Comparison of ENCODE assay signal across 9 mouse cellular contexts in genomic region chr5:110284536-110284935, GRCm38 (mm10). TPM values are rescaled to one million over a fixed set of nuclear protein-coding genes. Genes with fewer than 3 reads are reported as not detected.
DNase-seq lines count a peak whose midpoint lies in the region; ATAC-seq and TF ChIP-seq lines count a peak whose summit lies in the region.
"Had no signal": no experiment of that assay in that cellular context is flagged by ENCODE, and none has a peak within 500 bp of the region (broad histone marks: within the 10 kb centered on the region; RNA-seq: fewer than 3 reads in every experiment).

No protein-coding gene starts in this region.

- H3K4me1 ChIP-seq in forebrain, postnatal 0 days (ENCODE audit: insufficient read depth): 0 out of 2 replicates have a peak, but pooled peaks cover 2% of the 10 kb centered on the region
- H3K4me1 ChIP-seq in forebrain, embryonic 15.5 days: peaks cover 19% of the 10 kb centered on the region
- peaks cover 9% of the 10 kb centered on the region; the same call in 1 of the 2 replicates for H3K4me1 ChIP-seq in kidney, embryonic 16.5 days (ENCODE audit: insufficient read depth, low read length)

- peak; percentile 52 for DNase-seq in forebrain, postnatal 0 days
- peak; percentile 66 to 81 for DNase-seq in CD8-positive naive resting alpha-beta T cell, adult 2 months (ENCODE audit: low read depth in 2 of 2, low spot score in 2 of 2)
- peak; percentile 65 for DNase-seq in c-Kit-negative CD71-positive TER-119-positive erythroid progenitor cells, embryonic 14.5 days (ENCODE audit: low read depth, low spot score)
- DNase-seq in lung, postnatal 36 days: peak; percentile 88
- DNase-seq in spleen, postnatal 14 days (ENCODE audit: low spot score in 2 of 2): peak; percentile 62 to 71

- no peak overlapping the region for H3K27ac ChIP-seq in forebrain, postnatal 0 days (ENCODE audit: low read depth, low read length)
- no peak overlapping the region for H3K27ac ChIP-seq in forebrain, embryonic 15.5 days (replicated peaks)
- no peak overlapping the region for H3K27ac ChIP-seq in kidney, embryonic 16.5 days (ENCODE audit: low read length)
- H3K27ac ChIP-seq: embryonic facial prominence, embryonic 12.5 days had no signal

- no peaks in the 10 kb centered on the region for H3K9me3 ChIP-seq in forebrain, postnatal 0 days (ENCODE audit: low read length)
- no peaks in the 10 kb centered on the region for H3K9me3 ChIP-seq in forebrain, embryonic 15.5 days
- no peaks in the 10 kb centered on the region for H3K9me3 ChIP-seq in kidney, embryonic 16.5 days (ENCODE audit: low read length)
- H3K9me3 ChIP-seq: embryonic facial prominence, embryonic 12.5 days had no signal

- no peaks in the 10 kb centered on the region for H3K36me3 ChIP-seq in forebrain, postnatal 0 days (ENCODE audit: insufficient read depth)
- no peaks in the 10 kb centered on the region for H3K36me3 ChIP-seq in forebrain, embryonic 15.5 days
- peaks cover 5% of the 10 kb centered on the region; the same call in 1 of the 2 replicates for H3K36me3 ChIP-seq in kidney, embryonic 16.5 days (ENCODE audit: insufficient read depth, low read length)

- peaks cover 8% of the 10 kb centered on the region; the same call in 1 of the 2 replicates for H3K27me3 ChIP-seq in forebrain, postnatal 0 days (ENCODE audit: insufficient read depth, low read length)
- H3K27me3 ChIP-seq in forebrain, embryonic 15.5 days: 0 out of 2 replicates have a peak, but pooled peaks cover 5% of the 10 kb centered on the region
- H3K27me3 ChIP-seq in kidney, embryonic 16.5 days (ENCODE audit: insufficient read depth, low read length): no peaks in the 10 kb centered on the region; the same call in 1 of the 2 replicates

- H3K4me2 ChIP-seq in forebrain, postnatal 0 days (ENCODE audit: low read depth): no peak overlapping the region
- H3K4me2 ChIP-seq in forebrain, embryonic 15.5 days (replicated peaks): no peak overlapping the region
- H3K4me2 ChIP-seq in kidney, embryonic 16.5 days (replicated peaks; ENCODE audit: low read depth, low read length): peak overlapping the region; percentile 97

- no peak overlapping the region for H3K4me3 ChIP-seq in forebrain, postnatal 0 days (ENCODE audit: low read depth, low read length)
- H3K4me3 ChIP-seq in forebrain, embryonic 15.5 days: no peak overlapping the region
- peak overlapping the region; percentile 71 for H3K4me3 ChIP-seq in kidney, embryonic 16.5 days (ENCODE audit: low read length)

- H3K9ac ChIP-seq in forebrain, postnatal 0 days: no peak overlapping the region
- H3K9ac ChIP-seq in forebrain, embryonic 15.5 days (replicated peaks): no peak overlapping the region
- H3K9ac ChIP-seq in kidney, embryonic 16.5 days (replicated peaks; ENCODE audit: low read length): no peak overlapping the region

- ATAC-seq in forebrain, postnatal 0 days: no peak
- ATAC-seq in forebrain, embryonic 15.5 days (replicated peaks): no peak
- ATAC-seq in granulocyte monocyte progenitor cell, adult 5-6 weeks (replicated peaks; ENCODE audit: poor library complexity, severe bottlenecking): peak; percentile 58
- no peak for ATAC-seq in kidney, embryonic 16.5 days (ENCODE audit: low FRiP score, low TSS enrichment)

- WGBS in forebrain, postnatal 0 days: 9% methylated on average over 4 of the region's 4 CpGs
- 10% methylated on average over 4 of the region's 4 CpGs for WGBS in forebrain, embryonic 15.5 days
- 14% methylated on average over 4 of the region's 4 CpGs for WGBS in kidney, embryonic 16.5 days

- peak; percentile 70 for TF ChIP-seq CTCF in forebrain, postnatal 0 days (IDR thresholded peaks at IDR 0.05; ENCODE audit: low read depth)

RNA-seq across cellular contexts. Expression of gene Pxmp2, which starts 1.4 kb away (rescaled TPM):
- total RNA-seq in forebrain, postnatal 0 days (2014; rRNA removed): 3.3 and 6.7 TPM in 2 replicates
- 9.6 and 11.3 TPM in 2 replicates for polyA plus RNA-seq in forebrain, postnatal 0 days (2015; fragmentation: Nextera tagmentation; extraction: Ambion mirVana)
- 6.3 and 8.4 TPM in 2 replicates for polyA plus RNA-seq in forebrain, embryonic 15.5 days (2015; fragmentation: Nextera tagmentation; extraction: Ambion mirVana)
- 9.7 TPM in 1 of 2 replicates, not detected in the other for total RNA-seq in granulocyte monocyte progenitor cell, adult 5-6 weeks (2014; fragmentation: Nextera tagmentation)
- 4.3 and 6.3 TPM in 2 replicates for total RNA-seq in granulocyte monocyte progenitor cell, adult 5-6 weeks (2017)
- polyA plus RNA-seq in kidney, embryonic 16.5 days (2015; fragmentation: Nextera tagmentation; extraction: Ambion mirVana): 25.1 and 27.3 TPM in 2 replicates

RNA-seq across cellular contexts. Expression of gene Pole, which starts 1.6 kb away (rescaled TPM):
- 5.5 and 6.7 TPM in 2 replicates for total RNA-seq in forebrain, postnatal 0 days (2014; rRNA removed)
- 2.5 and 3.6 TPM in 2 replicates for polyA plus RNA-seq in forebrain, postnatal 0 days (2015; fragmentation: Nextera tagmentation; extraction: Ambion mirVana)
- 14.3 and 16.3 TPM in 2 replicates for polyA plus RNA-seq in forebrain, embryonic 15.5 days (2015; fragmentation: Nextera tagmentation; extraction: Ambion mirVana)
- 92.1 and 96.7 TPM in 2 replicates for total RNA-seq in granulocyte monocyte progenitor cell, adult 5-6 weeks (2014; fragmentation: Nextera tagmentation)
- 46.4 and 48.5 TPM in 2 replicates for total RNA-seq in granulocyte monocyte progenitor cell, adult 5-6 weeks (2017)
- 30.3 and 32.1 TPM in 2 replicates for polyA plus RNA-seq in kidney, embryonic 16.5 days (2015; fragmentation: Nextera tagmentation; extraction: Ambion mirVana)

RNA-seq across cellular contexts. Expression of gene Pgam5, which starts 14.8 kb away (rescaled TPM):
- 154 and 169 TPM in 2 replicates for total RNA-seq in forebrain, postnatal 0 days (2014; rRNA removed)
- 117 and 120 TPM in 2 replicates for polyA plus RNA-seq in forebrain, postnatal 0 days (2015; fragmentation: Nextera tagmentation; extraction: Ambion mirVana)
- polyA plus RNA-seq in forebrain, embryonic 15.5 days (2015; fragmentation: Nextera tagmentation; extraction: Ambion mirVana): 105 and 107 TPM in 2 replicates
- total RNA-seq in granulocyte monocyte progenitor cell, adult 5-6 weeks (2014; fragmentation: Nextera tagmentation): 37.7 and 42.2 TPM in 2 replicates
- total RNA-seq in granulocyte monocyte progenitor cell, adult 5-6 weeks (2017): 41.4 and 45.0 TPM in 2 replicates
- polyA plus RNA-seq in kidney, embryonic 16.5 days (2015; fragmentation: Nextera tagmentation; extraction: Ambion mirVana): 68.5 and 74.5 TPM in 2 replicates

RNA-seq across cellular contexts. Expression of gene Ankle2, which starts 53.7 kb away (rescaled TPM):
- 31.0 and 40.2 TPM in 2 replicates for total RNA-seq in forebrain, postnatal 0 days (2014; rRNA removed)
- 11.6 and 17.8 TPM in 2 replicates for polyA plus RNA-seq in forebrain, postnatal 0 days (2015; fragmentation: Nextera tagmentation; extraction: Ambion mirVana)
- polyA plus RNA-seq in forebrain, embryonic 15.5 days (2015; fragmentation: Nextera tagmentation; extraction: Ambion mirVana): 26.9 and 28.6 TPM in 2 replicates
- total RNA-seq in granulocyte monocyte progenitor cell, adult 5-6 weeks (2014; fragmentation: Nextera tagmentation): 31.4 and 42.7 TPM in 2 replicates
- 53.1 and 68.9 TPM in 2 replicates for total RNA-seq in granulocyte monocyte progenitor cell, adult 5-6 weeks (2017)
- polyA plus RNA-seq in kidney, embryonic 16.5 days (2015; fragmentation: Nextera tagmentation; extraction: Ambion mirVana): 24.3 and 25.5 TPM in 2 replicates

RNA-seq across cellular contexts. Expression of gene P2rx2, which starts 58.5 kb away (rescaled TPM):
- 7.9 and 10.3 TPM in 2 replicates for total RNA-seq in forebrain, postnatal 0 days (2014; rRNA removed)
- 11.8 and 13.3 TPM in 2 replicates for polyA plus RNA-seq in forebrain, postnatal 0 days (2015; fragmentation: Nextera tagmentation; extraction: Ambion mirVana)
- 5.7 and 6.8 TPM in 2 replicates for polyA plus RNA-seq in forebrain, embryonic 15.5 days (2015; fragmentation: Nextera tagmentation; extraction: Ambion mirVana)
- total RNA-seq in granulocyte monocyte progenitor cell, adult 5-6 weeks (2014; fragmentation: Nextera tagmentation): not detected in 2 replicates
- total RNA-seq in granulocyte monocyte progenitor cell, adult 5-6 weeks (2017): not detected in 2 replicates
- 1.1 and 1.2 TPM in 2 replicates for polyA plus RNA-seq in kidney, embryonic 16.5 days (2015; fragmentation: Nextera tagmentation; extraction: Ambion mirVana)
